Mouse (Mus musculus) cerebellum, adult 9-10 months (tissue): ENCODE measurements at regions not wholly inside any gene's neighbourhood (a gene's known extent, or its start where the extent isn't known, plus 50 kb on each side); places are given as distances from the start of the nearest gene placed in this dataset.
A peak's percentile ranks its signal among the peaks of the same experiment; 100 is the strongest.

ENCODE experiments used
- DNase-seq: peaks from one replicate; pipeline ENCODE4 v3.0.0; 2022

GRCm38 (mm10) chr11:44238051-44238450 lies 161.8 kb upstream of the Il12b start:
- DNase-seq: no peak

- no peak for DNase-seq
Observed at GRCm38 (mm10) chr11:44238598-44238997, 161.3 kb upstream of the Il12b start.

GRCm38 (mm10) chr11:44243184-44243583 lies 156.7 kb upstream of the Il12b start:
- DNase-seq: no peak

GRCm38 (mm10) chr11:44251821-44252220 lies 148.0 kb upstream of the Il12b start:
- DNase-seq: no peak

DNA sequence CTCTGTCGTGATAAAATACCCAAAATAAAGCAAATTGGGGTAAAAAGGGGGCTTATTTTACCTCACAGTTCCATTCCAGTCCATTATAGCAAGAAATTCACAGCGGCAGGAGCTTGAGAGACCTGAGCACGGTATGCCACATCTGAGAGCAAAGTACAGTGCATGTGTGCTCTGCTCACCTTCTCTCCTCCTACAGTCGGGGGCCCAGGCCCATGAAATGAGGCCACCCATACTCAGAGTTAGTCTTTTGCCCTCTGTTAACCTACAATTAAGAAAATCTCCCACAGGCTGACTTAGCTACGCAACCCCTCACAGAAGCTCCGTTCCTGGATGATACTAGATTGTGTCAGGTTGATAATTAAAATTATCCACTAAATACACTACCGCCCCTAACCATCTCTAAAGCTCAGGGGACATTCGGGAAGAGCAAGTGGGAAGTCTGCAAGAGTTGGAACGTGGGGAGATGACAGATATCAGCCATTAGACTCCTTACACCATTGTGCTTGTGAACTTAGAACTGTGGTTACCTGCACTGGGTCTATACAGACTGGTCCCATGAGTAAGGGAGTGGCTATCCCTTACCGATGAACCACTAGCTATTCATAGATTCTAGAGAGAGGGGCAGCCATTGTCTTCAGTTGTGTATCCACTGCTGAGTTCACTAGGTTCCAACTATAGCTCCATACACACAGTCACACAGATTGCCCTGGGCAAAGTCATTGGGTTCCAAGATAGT lies 139.3 kb upstream of the Il12b start:
- DNase-seq: no peak

DNA sequence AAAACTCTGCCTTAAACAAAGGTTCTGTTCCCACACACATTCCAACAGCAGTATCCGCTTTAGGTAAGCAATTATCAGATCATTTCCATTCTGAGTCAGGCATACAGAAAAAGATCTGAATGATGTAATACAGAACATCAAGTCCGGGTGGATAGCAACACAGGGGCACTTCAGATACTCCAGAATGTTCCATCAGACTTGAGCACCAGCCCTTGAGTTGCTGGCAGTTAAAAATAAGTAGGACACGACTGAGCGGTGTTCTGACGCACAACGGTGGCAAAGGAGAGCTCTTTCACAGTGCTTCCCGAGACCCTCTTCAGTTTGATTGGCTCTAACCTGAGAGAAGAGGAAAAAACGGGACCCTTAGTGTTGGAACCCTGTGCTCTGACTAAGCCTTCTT lies 138.2 kb upstream of the Il12b start:
- no peak for DNase-seq

GRCm38 (mm10) chr11:44262571-44262970 lies 137.3 kb upstream of the Il12b start:
- DNase-seq: no peak

DNA sequence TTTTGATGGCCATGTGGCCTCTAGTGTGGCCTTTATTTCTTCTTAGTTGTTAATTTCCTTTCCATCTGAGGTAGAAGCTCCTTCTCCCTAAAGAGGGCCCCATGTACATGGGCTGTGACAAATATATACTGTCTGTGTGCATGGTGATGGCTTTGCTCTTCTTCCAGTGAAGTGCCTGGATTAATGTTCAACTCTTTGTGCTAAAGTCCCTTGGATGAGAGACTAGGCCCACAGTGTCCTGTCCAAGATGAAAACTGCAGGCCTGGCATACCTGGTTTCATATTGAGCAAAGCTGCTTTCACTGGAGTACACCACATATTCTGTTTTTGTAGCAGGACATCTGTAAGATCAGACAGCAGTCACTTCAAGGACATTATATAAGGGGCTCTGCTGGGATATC lies 127.6 kb upstream of the Il12b start:
- DNase-seq: no peak

DNA sequence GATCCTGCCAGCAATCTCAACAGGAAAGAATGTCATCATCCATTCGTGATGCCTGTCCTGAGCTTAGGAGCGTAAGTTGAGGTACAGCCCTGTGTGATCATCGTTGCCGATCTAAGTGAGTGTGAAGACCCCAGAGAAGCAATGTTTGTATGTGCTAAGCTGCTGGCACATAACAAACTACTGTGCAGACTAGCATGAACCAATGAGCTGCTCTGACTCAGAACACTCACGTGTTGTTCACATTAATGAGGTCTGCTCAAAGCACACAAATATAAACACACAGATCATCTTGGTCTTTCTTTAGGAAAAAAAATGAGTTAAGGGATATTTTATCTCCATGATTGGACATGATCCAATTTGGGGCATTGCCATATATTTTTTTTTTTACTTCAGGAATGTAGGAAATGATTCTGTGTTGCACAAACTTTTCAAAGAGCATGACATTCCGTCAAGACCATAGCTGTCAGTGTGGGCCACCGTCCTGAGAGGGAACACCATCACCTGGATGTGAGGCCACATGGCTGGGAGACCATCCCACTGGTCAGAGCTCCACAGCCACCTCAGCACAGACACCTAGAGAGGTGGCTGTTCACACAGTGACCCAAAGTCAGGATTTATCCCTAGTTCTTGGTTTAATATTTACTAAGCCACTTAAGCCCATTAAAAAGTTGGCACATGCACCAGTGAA lies 121.2 kb upstream of the Il12b start:
- DNase-seq: no peak

- no peak for DNase-seq
Observed at GRCm38 (mm10) chr11:44285961-44286360, 113.9 kb upstream of the Il12b start.

- DNase-seq: peak; percentile 73
Observed at GRCm38 (mm10) chr11:44288825-44289224, 111.0 kb upstream of the Il12b start.

DNA sequence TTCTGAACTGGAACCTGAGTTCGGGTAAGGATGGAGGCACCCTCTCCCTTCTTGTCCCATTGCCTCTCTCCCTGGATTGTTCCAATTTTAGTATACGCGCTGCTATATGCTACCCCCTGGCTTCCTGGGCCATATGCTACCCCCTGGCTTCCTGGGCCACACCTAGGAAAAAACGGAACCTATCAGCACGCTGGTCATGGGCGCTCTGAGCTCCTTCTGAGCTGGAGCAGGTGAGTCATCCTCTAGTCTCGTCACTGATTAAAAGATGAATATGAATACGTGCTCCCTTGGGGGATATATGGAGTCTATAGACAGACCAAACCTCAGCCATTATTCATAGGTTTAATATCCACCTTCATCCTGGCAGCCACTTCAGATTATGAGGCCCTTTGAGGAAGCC lies 96.1 kb upstream of the Il12b start:
- no peak for DNase-seq

GRCm38 (mm10) chr11:44316061-44316460 lies 83.8 kb upstream of the Il12b start:
- no peak for DNase-seq

DNA sequence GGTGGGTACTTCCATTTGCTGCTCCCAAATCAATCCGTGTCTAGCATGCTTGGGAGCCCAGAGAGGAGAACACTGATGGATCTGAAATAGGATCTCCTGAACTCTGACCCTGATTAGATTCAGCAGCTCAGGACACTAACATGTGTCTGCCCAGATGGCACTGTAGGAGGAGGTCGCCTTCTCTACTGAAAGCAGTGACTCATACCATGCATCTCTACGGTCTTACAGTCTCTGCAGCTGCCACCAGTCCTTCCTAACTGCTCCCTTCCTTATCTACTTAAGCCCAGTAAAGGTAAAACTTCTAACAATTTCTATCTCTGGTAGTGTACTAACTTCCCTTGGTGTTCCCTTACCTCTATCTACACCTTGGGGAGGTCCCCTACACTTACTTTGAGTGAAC lies 80.7 kb upstream of the Il12b start:
- DNase-seq: no peak

DNA sequence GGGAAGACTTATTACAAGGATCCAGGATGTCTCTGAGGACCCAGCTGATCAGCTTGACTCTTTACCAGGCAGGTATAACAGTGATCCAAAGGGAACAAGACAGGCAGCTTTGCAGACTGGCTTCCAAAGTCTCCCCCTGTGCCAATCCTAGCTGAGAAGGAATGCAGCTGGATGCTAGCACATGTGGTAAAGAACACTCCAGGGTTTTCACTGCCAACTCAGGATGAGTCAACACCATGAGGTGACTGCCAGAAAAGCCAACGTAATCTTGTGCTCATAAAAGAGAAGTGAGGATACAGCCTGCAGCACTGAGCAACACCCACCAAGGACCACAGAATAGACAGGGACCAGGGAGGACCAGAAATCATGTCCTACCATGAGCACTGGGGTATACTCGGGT lies 76.5 kb upstream of the Il12b start:
- no peak for DNase-seq

- no peak for DNase-seq
Observed at GRCm38 (mm10) chr11:44325066-44325465, 74.8 kb upstream of the Il12b start.

- no peak for DNase-seq
Observed at GRCm38 (mm10) chr11:44325525-44325924, 74.3 kb upstream of the Il12b start.

DNA sequence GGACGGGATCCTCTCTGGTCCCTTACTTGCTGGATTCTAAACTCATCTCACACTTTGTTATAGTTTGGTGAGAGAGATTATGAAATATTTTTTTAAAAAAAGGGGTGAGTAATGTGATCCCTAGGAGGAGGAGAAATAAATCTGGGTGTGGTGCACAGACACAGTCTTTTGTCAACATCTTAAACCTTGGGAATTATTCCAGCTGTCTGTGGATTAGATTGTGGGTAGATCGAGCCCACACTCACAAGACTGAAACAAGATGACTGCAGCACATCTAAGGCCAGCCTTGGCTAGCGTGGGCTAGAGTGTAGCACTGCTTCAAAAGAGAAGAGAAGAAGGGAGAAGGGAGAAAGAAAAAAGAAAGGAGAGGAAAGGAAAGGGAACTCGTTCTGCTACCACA lies 70.4 kb upstream of the Il12b start:
- no peak for DNase-seq

GRCm38 (mm10) chr11:44330438-44330837 lies 69.4 kb upstream of the Il12b start:
- DNase-seq: no peak

GRCm38 (mm10) chr11:44330851-44331773 lies 68.8 kb upstream of the Il12b start:
- DNase-seq: peak; percentile 72

- no peak for DNase-seq
Observed at GRCm38 (mm10) chr11:44331774-44332129, 68.1 kb upstream of the Il12b start.

GRCm38 (mm10) chr11:44340531-44340930 lies 59.3 kb upstream of the Il12b start:
- no peak for DNase-seq

GRCm38 (mm10) chr11:44348308-44348707 lies 51.6 kb upstream of the Il12b start:
- DNase-seq: no peak

DNA sequence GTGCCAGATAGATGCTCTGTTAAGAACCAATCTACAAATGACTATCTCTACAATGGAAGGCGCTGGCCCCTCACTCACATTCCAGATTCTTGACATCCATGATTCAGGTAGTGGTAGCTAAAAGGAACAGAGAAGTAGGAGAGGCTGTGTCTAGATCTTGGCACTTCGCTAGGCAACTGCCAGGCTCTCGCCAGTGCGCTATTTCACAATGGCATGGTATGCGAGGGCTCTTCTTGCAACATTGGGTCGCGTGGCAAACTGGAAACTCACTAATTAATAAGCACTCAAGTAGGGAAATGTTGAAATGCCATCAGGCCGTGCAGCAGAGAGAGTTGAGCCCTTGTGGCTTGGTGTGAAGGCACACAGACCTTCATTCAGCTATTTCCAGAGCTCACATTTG lies 50.3 kb upstream of the Il12b start:
- DNase-seq: no peak
